Mouse (Mus musculus) neural tube, embryonic 11.5 days (tissue): ENCODE measurements around the gene Maats1. TPM values are rescaled to one million over a fixed set of nuclear protein-coding genes. Genes with fewer than 3 reads are reported as not detected.

Experiments
- ATAC-seq: fragments of 200-750 bp; cut with Nextera tagmentation; 2 replicates; pipeline ENCODE4 v1.8.0; 2017; ENCODE audit warnings: moderate number of reproducible peaks, mild to moderate bottlenecking, moderate TSS enrichment, moderate library complexity; ENCODE audit not compliant: insufficient read depth, low FRiP score, low TSS enrichment
- DNase-seq: peaks from one replicate; pipeline ENCODE4 v3.0.0-alpha.2; 2015; ENCODE audit warnings: low spot score
- H3K27ac ChIP-seq: fragments of 300-500 bp; sonication (generic); 2 replicates; pipeline ENCODE4 v1.5.1; 2014; ENCODE audit warnings: low read depth, mild to moderate bottlenecking, low read length
- H3K27me3 ChIP-seq: fragments of 300-500 bp; sonication (generic); 2 replicates; pipeline ENCODE4 v1.6.1; 2014; ENCODE audit warnings: mild to moderate bottlenecking, low read length, mixed read lengths; ENCODE audit not compliant: control insufficient read depth, insufficient read depth
- H3K36me3 ChIP-seq: fragments of 300-500 bp; sonication (generic); 2 replicates; pipeline ENCODE4 v1.6.1; 2014; ENCODE audit warnings: mild to moderate bottlenecking, low read length, moderate library complexity, mixed read lengths; ENCODE audit not compliant: control insufficient read depth, insufficient read depth
- H3K4me1 ChIP-seq: fragments of 300-500 bp; sonication (generic); 2 replicates; pipeline ENCODE4 v1.6.1; 2014; ENCODE audit warnings: low read length, mixed read lengths; ENCODE audit not compliant: control insufficient read depth, insufficient read depth
- H3K4me2 ChIP-seq: fragments of 300-500 bp; sonication (generic); 2 replicates; pipeline ENCODE4 v1.6.1; 2014; ENCODE audit warnings: low read depth, mild to moderate bottlenecking, moderate library complexity
- H3K4me3 ChIP-seq: fragments of 300-500 bp; sonication (generic); 2 replicates; pipeline ENCODE4 v1.5.1; 2014; ENCODE audit warnings: low read depth, low read length
- H3K9ac ChIP-seq: fragments of 300-500 bp; sonication (generic); 2 replicates; pipeline ENCODE4 v1.6.1; 2014; ENCODE audit warnings: mild to moderate bottlenecking, low read length
- H3K9me3 ChIP-seq: fragments of 300-500 bp; sonication (generic); 2 replicates; pipeline ENCODE4 v1.6.1; 2016; ENCODE audit warnings: low read length; ENCODE audit not compliant: control insufficient read depth
- WGBS: fragments of 180-500 bp; shearing (Covaris S2); extraction: QIAGEN DNeasy Blood & Tissue Kit; methylation state at CpG from one replicate; pipeline ENCODE4 v1.1.7; 2014; 5-methylcytosine and 5-hydroxymethylcytosine counted together
- polyA plus RNA-seq: library from polyadenylated mRNA; unstranded; fragments of >200 nt; fragmentation: Nextera tagmentation; extraction: Ambion mirVana; gene quantifications from 2 replicates; pipeline ENCODE4 v1.2.1, GENCODE M21; 2014

The Maats1 gene
- polyA plus RNA-seq, 1 experiment from 2014 or later: 0.19 TPM

DNA sequence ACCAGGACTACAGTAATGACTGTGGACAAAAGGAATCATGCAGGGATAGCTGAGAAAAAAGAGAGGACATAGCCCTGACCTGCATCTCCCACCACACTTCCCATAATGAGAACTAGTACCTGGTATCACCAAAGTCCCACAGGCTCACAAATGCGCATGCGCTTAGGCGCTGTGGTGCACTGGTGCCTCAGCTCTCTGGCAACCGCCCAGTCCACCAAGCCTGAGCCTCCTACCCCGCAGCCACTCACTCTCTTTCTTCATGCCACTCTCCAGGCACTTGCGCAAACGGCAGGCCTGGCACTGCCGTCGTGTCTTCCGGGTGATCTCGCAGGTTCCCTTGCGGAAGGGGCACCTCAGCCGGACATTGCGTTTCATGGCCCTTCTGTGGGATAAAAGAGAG lies 87.9 kb downstream of the Maats1 start:
- H3K27ac ChIP-seq: no peak overlapping the region
- 83% methylated on average over 14 of the region's 14 CpGs for WGBS
- H3K4me1 ChIP-seq: no peaks in the 10 kb centered on the region
- no peak overlapping the region for H3K4me2 ChIP-seq
- H3K4me3 ChIP-seq: no peak overlapping the region
- no peaks in the 10 kb centered on the region for H3K36me3 ChIP-seq
- no peak for ATAC-seq
- H3K9me3 ChIP-seq: no peaks in the 10 kb centered on the region
- no peaks in the 10 kb centered on the region for H3K27me3 ChIP-seq
- no peak for DNase-seq
- no peak overlapping the region for H3K9ac ChIP-seq

DNA sequence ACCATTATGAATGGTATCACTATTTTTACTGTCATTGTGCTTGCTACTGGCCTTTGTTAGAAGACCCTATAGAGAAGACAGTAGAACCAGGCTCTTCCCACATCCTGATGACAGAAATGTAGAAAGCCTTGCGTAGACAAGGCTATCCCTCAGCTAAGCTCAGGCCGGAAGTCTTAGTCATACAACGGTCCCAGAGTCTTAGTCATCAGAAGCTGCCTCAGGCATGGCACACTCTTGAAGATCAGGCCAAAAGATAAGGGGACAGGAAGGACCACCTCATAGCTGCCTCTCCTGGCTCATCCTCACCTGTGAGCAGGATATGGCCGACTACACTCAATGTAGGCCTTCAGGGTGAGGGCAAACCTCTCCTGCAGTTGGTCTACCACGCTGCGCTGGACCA lies 91.5 kb downstream of the Maats1 start:
- H3K36me3 ChIP-seq: no peaks in the 10 kb centered on the region
- H3K27ac ChIP-seq: no peak overlapping the region
- H3K9ac ChIP-seq: no peak overlapping the region
- ATAC-seq (no peak), DNase-seq (no peak)
- no peak overlapping the region for H3K4me3 ChIP-seq
- H3K4me2 ChIP-seq: no peak overlapping the region
- no peaks in the 10 kb centered on the region for H3K27me3 ChIP-seq
- 96% methylated on average over 6 of the region's 6 CpGs for WGBS
- H3K4me1 ChIP-seq: no peaks in the 10 kb centered on the region
- H3K9me3 ChIP-seq: no peaks in the 10 kb centered on the region

DNA sequence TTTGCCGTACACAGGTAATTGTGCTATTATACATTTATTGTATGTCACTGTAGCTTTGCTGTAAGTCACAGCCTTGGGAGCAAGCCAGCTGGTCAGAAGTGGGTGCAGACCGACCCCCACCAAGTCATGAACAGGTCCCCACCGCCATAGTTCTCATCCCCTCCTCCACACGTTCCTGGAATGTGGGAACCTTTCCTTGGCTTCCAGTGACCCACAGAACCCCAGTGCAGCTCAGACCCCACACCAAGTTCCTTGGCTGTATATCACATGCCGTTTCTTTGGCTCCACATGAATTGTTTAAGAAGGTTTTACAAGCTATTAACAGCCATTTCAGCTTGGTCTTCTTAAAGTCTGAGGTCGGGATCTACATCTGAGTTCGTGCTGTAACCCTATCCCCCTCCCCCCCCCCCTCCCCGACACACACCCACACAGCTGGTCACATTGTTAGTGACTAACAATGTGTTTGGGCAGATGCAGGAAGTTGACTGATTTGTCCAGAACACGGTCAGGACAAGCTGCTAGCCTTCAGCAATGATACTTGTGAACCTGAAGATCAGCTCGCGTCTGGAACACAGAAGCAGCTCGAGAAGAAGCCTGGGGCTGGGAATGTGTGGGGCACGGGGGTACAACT lies 93.5 kb downstream of the Maats1 start:
- 48% methylated on average over 13 of the region's 13 CpGs for WGBS
- no peak overlapping the region for H3K9ac ChIP-seq
- no peaks in the 10 kb centered on the region for H3K9me3 ChIP-seq
- H3K4me3 ChIP-seq: no peak overlapping the region
- no peak overlapping the region for H3K4me2 ChIP-seq
- no peak for DNase-seq
- no peaks in the 10 kb centered on the region for H3K4me1 ChIP-seq
- no peaks in the 10 kb centered on the region for H3K27me3 ChIP-seq
- no peaks in the 10 kb centered on the region for H3K36me3 ChIP-seq
- ATAC-seq: no peak
- H3K27ac ChIP-seq: no peak overlapping the region

Other genes with a start within 250 kb of the Maats1 start
- not detected in 2 replicates for gene Nr1i2, start 47.3 kb downstream of the Maats1 start, polyA plus RNA-seq
- gene Cox17, start 4.8 kb upstream of the Maats1 start, polyA plus RNA-seq: 113 and 118 TPM in 2 replicates
- gene Gm21987, start 4.9 kb upstream of the Maats1 start, polyA plus RNA-seq: not detected in 2 replicates
- 1.2 and 1.3 TPM in 2 replicates for gene Popdc2, start 20.1 kb upstream of the Maats1 start, polyA plus RNA-seq
- gene Pla1a, start 91.0 kb upstream of the Maats1 start, polyA plus RNA-seq: 0.20 and 0.23 TPM in 2 replicates
- 143 and 144 TPM in 2 replicates for gene Adprh, start 110.6 kb upstream of the Maats1 start, polyA plus RNA-seq
- 0.54 and 0.72 TPM in 2 replicates for gene Cd80, start 113.4 kb upstream of the Maats1 start, polyA plus RNA-seq
- 29.6 and 33.3 TPM in 2 replicates for gene Timmdc1, start 180.5 kb upstream of the Maats1 start, polyA plus RNA-seq
- 69.8 and 70.4 TPM in 2 replicates for gene Poglut1, start 208.1 kb upstream of the Maats1 start, polyA plus RNA-seq
- gene Tmem39a, start 216.6 kb upstream of the Maats1 start, polyA plus RNA-seq: 94.3 and 96.1 TPM in 2 replicates